Mouse (Mus musculus) right cerebral cortex, postnatal 36 days (tissue): Measurements from ENCODE around the gene 5430419D17Rik.
A peak's percentile ranks its signal among the peaks of the same experiment; 100 is the strongest.

Source experiments
- DNase-seq, 2 experiments: peaks; one replicate each; pipeline ENCODE4 v3.0.0; 2022; ENCODE audit warnings: low spot score in 2 of 2, mixed read lengths in 1 of 2

Gene 5430419D17Rik

DNA sequence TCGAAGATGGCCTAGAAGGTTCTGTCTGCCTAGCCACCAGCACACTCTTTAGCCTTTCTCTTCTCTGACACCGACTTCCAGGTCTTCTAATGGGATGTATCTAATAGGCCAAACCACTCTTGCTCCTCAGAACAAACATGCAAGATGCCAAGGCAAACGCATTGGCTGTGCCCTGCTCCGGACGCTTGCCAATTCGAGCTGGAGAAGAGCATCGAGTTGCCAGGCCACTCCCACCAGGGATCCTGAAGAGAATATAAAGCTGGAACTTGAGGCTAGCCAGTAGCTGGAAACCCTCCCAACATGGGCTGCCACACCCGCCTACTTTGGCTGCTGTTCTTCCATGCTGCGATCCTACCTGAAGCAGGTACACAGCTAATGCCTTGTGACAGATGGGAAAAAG lies at the start of gene 5430419D17Rik:
5430419D17Rik (plus strand) TSS at position 282 of the 400 bp plus-strand sequence.
- no peak for DNase-seq

DNA sequence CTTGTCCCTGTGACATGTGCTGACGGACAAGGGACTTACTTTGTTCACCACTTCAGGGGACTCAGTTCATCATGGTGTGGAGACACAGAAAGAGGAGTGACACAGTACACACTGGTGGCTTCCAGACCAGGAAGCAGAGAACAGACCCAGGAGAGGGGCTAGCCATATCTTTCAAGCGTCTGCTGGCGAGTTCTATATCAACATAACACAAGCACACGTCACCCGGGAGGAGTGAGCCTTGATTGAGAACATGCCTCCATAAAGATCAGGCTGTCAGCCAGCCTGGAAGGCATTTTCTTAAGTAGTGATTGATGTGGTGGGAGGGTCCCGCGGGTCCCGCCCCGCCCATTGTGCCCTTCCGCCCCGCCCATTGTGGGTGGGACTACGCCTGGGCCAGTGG lies 44.2 kb upstream of the 5430419D17Rik start:
- no peak for DNase-seq

- DNase-seq, result no peak
Measured at GRCm38 (mm10) chr7:131133181-131133580, 41.0 kb upstream of the 5430419D17Rik start.

DNA sequence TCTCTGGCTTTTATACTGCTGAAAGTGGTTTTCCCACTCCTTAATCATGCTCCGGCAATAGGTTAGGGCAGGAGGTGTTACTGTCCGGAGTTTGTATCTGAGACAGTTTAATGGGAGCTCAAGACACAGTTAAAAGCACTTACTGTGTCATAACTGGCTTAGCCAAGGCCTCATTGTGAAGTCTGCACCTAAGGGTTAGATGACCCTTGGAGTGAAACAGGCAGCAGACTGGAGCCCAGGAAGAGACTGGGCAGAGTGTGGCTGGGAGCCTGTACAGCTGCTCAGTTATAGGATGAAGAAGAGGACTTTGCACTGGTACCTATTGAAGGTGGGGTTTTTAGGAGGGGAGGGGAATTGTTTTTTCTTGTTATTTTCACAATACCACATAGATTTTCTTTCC lies 28.0 kb upstream of the 5430419D17Rik start, which contains the start of gene 4933402N03Rik:
4933402N03Rik (minus strand) TSS at position 101 of the 400 bp plus-strand sequence.
- DNase-seq, result no peak

GRCm38 (mm10) chr7:131150179-131150578 lies 24.0 kb upstream of the 5430419D17Rik start:
- DNase-seq, result no peak

GRCm38 (mm10) chr7:131153044-131153443 lies 21.2 kb upstream of the 5430419D17Rik start:
- no peak for DNase-seq

DNA sequence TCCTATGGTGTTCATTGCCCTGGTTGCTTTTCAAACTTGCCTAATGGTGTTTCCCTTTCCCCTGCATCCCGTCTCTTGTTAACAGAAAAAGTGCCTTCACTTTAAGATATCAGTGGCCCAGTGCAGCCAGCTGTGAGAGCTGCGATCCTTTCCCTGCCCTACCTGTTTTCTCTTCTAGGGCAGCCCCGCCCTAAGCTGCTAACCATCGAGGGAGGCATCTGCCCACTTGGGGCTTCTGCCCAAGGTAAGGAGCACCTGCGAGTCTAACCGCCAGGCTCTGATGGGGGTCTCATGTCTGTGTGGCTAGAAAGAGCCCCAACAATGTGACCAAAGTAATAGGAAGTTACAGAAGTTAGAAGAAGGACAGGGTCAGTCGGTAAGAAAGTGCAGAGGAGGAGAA lies 12.0 kb upstream of the 5430419D17Rik start:
- DNase-seq, result no peak

- DNase-seq, result no peak
Measured at GRCm38 (mm10) chr7:131167771-131168170, 6.4 kb upstream of the 5430419D17Rik start.

GRCm38 (mm10) chr7:131169099-131169498 lies 5.1 kb upstream of the 5430419D17Rik start:
- DNase-seq, result no peak

DNA sequence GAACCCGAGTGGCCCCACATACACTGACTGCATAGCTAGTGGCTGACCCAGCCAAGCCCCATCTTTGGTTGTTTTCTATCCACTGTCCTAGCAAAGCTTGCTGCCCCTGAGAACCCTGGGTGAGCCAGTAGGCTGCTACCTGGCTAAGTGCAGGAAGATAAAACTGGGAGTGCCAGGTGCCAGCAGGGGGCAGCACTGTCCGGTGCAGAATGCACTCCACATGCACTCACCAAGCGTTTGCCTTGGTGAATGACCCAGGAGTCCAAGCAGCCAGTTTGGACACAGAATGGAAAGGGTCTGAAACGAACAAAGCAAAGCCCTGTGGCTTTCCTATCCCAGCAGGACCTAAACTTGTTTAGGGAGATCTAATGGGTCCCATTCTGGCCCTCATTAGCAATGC lies 8.5 kb downstream of the 5430419D17Rik start:
- no peak for DNase-seq

DNA sequence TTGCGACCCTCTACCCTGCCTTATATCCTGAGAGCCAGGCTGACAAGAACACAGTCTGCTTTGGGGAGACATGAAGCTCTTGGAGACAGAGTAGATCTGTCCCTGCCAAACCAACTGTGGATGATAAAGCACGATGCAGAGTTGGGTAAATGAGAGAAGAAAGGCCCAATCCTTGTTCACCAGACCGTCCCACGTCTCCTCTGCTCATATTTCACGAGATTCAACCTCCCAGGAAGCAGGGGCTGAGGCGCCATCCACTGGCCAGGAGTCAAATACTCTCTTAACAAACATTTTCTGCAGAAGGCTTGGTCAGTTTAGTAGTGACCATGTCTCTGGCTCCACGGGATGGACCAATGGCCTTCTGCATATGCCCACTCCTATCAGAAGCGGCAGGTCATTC lies 10.1 kb downstream of the 5430419D17Rik start:
- DNase-seq, result no peak

DNA sequence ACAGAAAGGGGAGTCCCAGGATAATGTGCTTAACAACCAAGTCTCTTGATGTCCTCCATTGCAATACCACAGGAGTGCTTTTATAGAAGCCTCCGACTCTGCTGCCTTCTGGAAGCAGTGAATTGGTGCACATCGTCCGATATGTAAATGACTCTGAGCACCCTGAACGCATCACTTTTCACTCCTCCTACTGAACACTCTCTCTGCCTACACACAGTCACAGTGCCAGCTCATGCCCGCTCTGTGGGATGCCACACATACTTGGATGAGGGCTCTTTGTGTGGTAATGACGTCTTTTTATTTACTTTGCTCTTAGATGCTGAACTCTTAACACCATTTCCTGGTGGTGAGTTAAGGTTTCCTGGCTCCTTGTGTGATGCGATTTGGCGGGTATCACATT lies 12.8 kb downstream of the 5430419D17Rik start:
- DNase-seq, result peak; percentile 51 to 75

DNA sequence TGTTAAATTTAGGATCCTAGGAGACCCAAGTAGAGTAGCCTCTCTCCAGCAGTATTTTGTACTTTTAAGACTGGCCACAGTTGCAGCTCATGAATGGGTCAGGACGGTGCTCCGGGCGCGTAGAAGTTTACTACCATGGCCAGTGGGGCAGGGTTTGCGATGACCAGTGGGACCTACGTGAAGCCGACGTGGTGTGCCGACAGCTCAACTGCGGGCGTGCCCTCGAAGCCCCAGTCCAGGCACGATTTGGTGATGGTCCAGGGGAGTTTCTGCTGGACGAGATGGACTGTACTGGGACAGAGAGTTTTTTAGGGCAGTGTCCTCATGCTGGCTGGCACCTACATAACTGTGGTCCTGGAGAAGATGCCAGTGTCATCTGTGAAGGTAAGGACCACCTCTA lies 13.8 kb downstream of the 5430419D17Rik start:
- DNase-seq, result no peak

DNA sequence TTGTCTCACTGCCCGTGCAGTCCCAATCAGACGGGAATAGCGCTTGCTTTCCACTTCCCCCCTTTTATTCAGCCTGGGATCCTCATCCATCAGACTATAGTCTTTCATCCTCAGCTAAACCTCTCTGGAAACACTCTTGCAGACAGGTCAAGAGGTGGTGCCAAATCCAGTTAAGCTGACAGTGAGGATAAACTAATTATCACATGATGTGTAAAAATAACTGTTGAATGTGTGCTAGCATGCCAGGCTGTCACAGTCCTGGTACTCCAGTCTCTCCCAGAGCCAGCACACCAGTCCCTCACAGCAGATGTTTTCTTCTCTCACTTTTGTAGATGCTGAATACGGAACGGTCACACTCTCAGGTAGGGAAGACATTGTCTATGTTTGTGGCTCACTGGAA lies 48.9 kb downstream of the 5430419D17Rik start:
- no peak for DNase-seq

GRCm38 (mm10) chr7:131236091-131236490 lies 61.9 kb downstream of the 5430419D17Rik start:
- no peak for DNase-seq

- DNase-seq, result no peak
Measured at GRCm38 (mm10) chr7:131244993-131245392, 70.8 kb downstream of the 5430419D17Rik start.

DNA sequence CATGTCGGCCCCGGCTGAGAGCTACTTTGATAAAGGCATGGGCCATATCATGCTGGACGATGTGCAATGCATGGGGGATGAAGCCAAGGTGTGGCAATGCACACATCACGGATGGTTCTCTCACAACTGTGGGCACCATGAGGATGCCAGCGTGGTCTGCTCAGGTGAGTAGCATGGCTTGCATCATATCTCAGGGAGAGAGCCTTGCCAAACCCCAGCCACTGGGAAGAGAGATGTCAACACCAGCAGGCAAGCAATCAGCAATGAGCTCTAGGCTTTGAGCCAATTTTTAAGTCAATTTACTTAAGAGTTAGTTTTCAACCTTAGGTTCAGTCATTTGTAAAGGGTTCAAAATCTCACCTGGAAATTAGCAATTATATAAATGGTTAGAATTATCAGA lies 82.6 kb downstream of the 5430419D17Rik start:
- DNase-seq, result no peak

GRCm38 (mm10) chr7:131257309-131257708 lies 83.1 kb downstream of the 5430419D17Rik start:
- DNase-seq, result no peak

DNA sequence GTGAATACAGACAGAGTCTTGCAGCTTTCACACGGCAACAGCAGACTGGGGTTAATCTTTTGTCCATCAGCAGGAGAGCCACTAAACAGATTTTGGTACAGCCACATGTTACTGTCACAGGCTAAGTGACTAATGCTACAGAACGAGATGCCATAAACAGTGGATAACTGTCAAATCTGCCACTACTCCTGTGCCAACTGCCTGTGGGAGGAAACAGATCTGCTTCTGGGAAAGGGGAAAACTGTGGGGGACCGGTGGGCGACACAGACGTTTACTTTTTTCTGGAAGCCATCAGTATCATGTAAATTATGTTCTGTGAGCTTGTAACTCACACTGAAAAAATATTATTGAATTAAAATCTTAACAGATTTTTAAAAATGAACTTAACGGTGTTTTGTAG lies 86.7 kb downstream of the 5430419D17Rik start:
- DNase-seq, result peak; percentile 12 to 26

DNA sequence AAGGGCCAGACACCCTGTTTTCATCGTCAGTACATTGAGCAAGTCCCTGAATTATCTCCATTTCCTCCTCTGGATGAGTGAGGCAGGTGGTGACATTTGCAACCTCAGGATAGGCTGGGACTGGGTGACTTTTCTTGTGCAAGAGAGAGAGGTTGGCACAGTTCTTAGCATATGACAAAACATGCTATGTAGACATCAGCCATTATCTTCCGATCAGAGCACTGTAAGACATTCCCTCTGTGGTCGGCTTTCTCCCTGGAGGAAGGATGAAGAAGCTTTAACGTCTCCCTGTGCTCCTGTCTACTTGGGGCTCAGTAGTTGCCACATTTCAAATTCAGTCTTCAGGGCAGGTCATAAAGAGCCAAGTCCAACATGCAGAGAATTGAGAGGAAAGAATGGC lies 90.0 kb downstream of the 5430419D17Rik start:
- no peak for DNase-seq

GRCm38 (mm10) chr7:131265851-131266250 lies 91.6 kb downstream of the 5430419D17Rik start:
- DNase-seq, result no peak

DNA sequence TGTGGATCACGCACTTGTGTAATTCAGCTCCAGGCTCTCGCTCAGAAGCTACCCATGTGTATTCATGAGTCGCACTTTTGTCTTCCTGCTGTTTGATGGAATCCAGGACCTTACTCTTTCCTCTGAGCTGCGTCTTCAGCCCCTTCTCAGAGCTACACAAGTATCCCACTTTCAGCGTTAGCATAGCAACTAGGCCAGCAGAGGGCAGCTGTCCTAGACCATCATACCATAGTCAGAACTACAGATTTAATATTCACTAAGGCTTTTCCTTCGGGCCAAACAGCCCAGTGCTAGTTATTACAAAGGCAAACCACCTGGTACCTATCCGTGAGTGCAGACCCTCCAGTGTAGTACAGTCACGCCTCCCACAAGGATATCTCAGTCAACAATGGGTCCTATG lies 122.9 kb downstream of the 5430419D17Rik start:
- no peak for DNase-seq

DNA sequence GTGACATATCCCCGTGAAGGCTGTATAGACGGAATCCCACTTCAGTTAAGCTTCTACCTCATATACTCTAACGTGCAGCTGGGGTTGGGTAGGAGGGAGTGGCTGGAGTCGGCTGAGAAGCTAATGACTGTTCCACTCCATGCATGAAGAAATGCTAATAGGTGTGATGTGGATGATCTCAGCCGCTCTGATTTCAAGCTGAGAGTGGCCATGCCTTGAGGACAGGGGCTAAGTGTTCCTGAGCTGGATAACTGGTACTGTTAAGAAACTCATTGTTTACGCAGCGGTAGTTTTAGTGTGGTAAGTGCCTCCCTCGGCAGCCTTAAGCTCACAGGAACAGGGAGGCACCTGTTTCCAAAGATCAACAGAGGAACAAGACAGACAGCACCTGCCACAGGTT lies 129.1 kb downstream of the 5430419D17Rik start:
- DNase-seq, result no peak

DNA sequence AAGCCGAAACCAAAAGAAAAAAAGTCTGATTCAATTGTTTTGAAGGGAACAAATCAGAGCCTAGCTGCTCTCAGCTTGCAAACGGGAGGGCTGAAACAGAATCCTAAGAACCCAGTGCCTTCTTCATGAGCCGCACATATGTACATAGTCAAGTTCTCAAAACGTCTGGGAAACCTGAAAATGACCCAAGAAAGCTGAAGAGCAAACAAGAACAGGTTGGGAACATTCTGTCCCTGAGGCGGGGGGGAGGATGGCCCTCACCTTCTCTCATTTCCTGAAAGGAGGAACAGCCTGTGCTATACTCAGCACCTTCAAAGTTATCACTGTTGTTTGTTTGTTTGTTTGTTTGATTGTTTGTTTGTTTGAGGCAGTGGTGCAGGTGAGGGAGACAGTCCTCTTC lies 132.5 kb downstream of the 5430419D17Rik start:
- no peak for DNase-seq

DNA sequence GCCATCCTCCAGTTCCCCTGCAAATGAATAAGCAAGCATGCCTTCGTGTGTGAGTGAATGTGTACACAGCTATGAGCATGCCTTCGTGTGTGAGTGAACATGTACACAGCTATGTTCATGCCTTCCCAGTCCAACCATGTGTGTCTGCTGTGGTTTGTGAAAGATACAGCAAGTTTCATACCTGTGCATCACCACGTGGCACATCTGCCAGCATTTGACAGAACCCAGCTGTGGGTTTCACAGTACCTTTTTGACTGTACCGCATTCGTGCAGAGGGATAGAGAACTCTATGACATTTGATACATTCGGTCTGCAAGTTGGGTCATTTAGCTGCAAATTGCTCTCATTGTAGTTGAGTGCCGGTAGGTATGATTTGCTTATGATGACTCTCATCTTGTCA lies 140.3 kb downstream of the 5430419D17Rik start:
- no peak for DNase-seq
